In genomic region chr7:27552931-27553513, GRCm38 (mm10) we compare ENCODE assay signal across 8 mouse cellular contexts. TPM values are rescaled to one million over a fixed set of nuclear protein-coding genes. Genes with fewer than 3 reads are reported as not detected.
DNase-seq lines count a peak whose midpoint lies in the region; ATAC-seq and TF ChIP-seq lines count a peak whose summit lies in the region.

Gene Pld3, minus strand, starts transcription at chr7:27553218.
Gene 2310022A10Rik, plus strand, starts transcription at chr7:27553233.

- H3K27ac ChIP-seq in MEL (ENCODE audit: control insufficient read depth, low read depth, low read length): peak within 1 kb of the TSS; percentile 40
- H3K27ac ChIP-seq in cerebellum, adult 2 months (ENCODE audit: insufficient read depth, low read length): peak within 1 kb of the TSS; percentile 39; the same call in 1 of the 2 replicates
- H3K27ac ChIP-seq in forebrain, postnatal 0 days (ENCODE audit: low read depth, low read length): peak within 1 kb of the TSS; percentile 64; the same call in 1 of the 2 replicates
- H3K27ac ChIP-seq in lung, embryonic 15.5 days: no peak within 1 kb of the TSS

- TF ChIP-seq EP300 in MEL (IDR thresholded peaks at IDR 0.05; ENCODE audit: low read depth in 1 of 2, low read length in 2 of 2): peak in 1 of 2 experiments; percentile 22; a peak in 1 of 4 replicates

- under 1% methylated on average over 41 of the region's 41 CpGs for WGBS in cerebellum, adult 2 months
- 2% methylated on average over 38 of the region's 41 CpGs for WGBS in forebrain, postnatal 0 days
- WGBS in lung, embryonic 15.5 days: under 1% methylated on average over 41 of the region's 41 CpGs

- H3K4me1 ChIP-seq in MEL (ENCODE audit: control insufficient read depth in 1 of 2, insufficient read depth in 2 of 2, low read length in 2 of 2): peaks cover 3 to 7% of the 10 kb centered on the region in 2 experiments; a peak in 3 of 4 replicates
- H3K4me1 ChIP-seq in cerebellum, adult 2 months (ENCODE audit: control insufficient read depth, insufficient read depth, low read length): no peaks in the 10 kb centered on the region
- 0 out of 2 replicates have a peak, but pooled peaks cover 8% of the 10 kb centered on the region for H3K4me1 ChIP-seq in forebrain, postnatal 0 days (ENCODE audit: insufficient read depth)
- peaks cover 18% of the 10 kb centered on the region for H3K4me1 ChIP-seq in lung, embryonic 15.5 days

- H3K4me2 ChIP-seq in forebrain, postnatal 0 days (ENCODE audit: low read depth): peak within 1 kb of the TSS; percentile 76
- H3K4me2 ChIP-seq in lung, embryonic 15.5 days: peak within 1 kb of the TSS; percentile 77

- no peaks in the 10 kb centered on the region for H3K9me3 ChIP-seq in MEL (replicated peaks; ENCODE audit: insufficient read depth, low read length)
- H3K9me3 ChIP-seq in forebrain, postnatal 0 days (ENCODE audit: low read length): no peaks in the 10 kb centered on the region
- H3K9me3 ChIP-seq in lung, embryonic 15.5 days: no peaks in the 10 kb centered on the region

- H3K79me2 ChIP-seq in MEL (ENCODE audit: control insufficient read depth, insufficient read depth, low read length, poor library complexity): peaks cover 12% of the 10 kb centered on the region

- peak within 1 kb of the TSS; percentile 81 to 83 for H3K4me3 ChIP-seq in MEL (ENCODE audit: control insufficient read depth in 1 of 2, insufficient read depth in 1 of 2, low read depth in 2 of 2, low read length in 2 of 2)
- peak within 1 kb of the TSS; percentile 91 for H3K4me3 ChIP-seq in cerebellum, adult 2 months (replicated peaks; ENCODE audit: insufficient read depth, low read depth, low read length)
- H3K4me3 ChIP-seq in forebrain, postnatal 0 days (ENCODE audit: low read depth, low read length): peak within 1 kb of the TSS; percentile 66
- peak within 1 kb of the TSS; percentile 68 for H3K4me3 ChIP-seq in lung, embryonic 15.5 days

- TF ChIP-seq POLR2A in MEL (IDR thresholded peaks at IDR 0.05; ENCODE audit: control insufficient read depth in 1 of 2, insufficient read depth in 1 of 2, low read depth in 1 of 2, low read length in 2 of 2, poor library complexity in 1 of 2): peak; percentile 86 to 98; a peak in 3 of 4 replicates
- TF ChIP-seq POLR2A in cerebellum, adult 2 months (IDR thresholded peaks at IDR 0.05; ENCODE audit: borderline replicate concordance, insufficient read depth, low read length): peak; percentile 97

- peaks cover 0 to 5% of the 10 kb centered on the region in 2 experiments; a peak in 1 of 4 replicates for H3K36me3 ChIP-seq in MEL (ENCODE audit: control insufficient read depth in 1 of 2, insufficient read depth in 2 of 2, low read length in 2 of 2)
- peaks cover 12% of the 10 kb centered on the region for H3K36me3 ChIP-seq in forebrain, postnatal 0 days (ENCODE audit: insufficient read depth)
- H3K36me3 ChIP-seq in lung, embryonic 15.5 days: no peaks in the 10 kb centered on the region

- H3K9ac ChIP-seq in MEL (ENCODE audit: control insufficient read depth, low read depth, low read length, poor library complexity, severe bottlenecking): peak within 1 kb of the TSS; percentile 78
- H3K9ac ChIP-seq in forebrain, postnatal 0 days: peak within 1 kb of the TSS; percentile 65
- H3K9ac ChIP-seq in lung, embryonic 15.5 days: peak within 1 kb of the TSS; percentile 71

- ATAC-seq in forebrain, postnatal 0 days: peak; percentile 100
- peak; percentile 99 for ATAC-seq in lung, embryonic 15.5 days (ENCODE audit: borderline replicate concordance, extremely low read depth, low FRiP score, low TSS enrichment)

- TF ChIP-seq RAD21 in MEL (IDR thresholded peaks at IDR 0.05; ENCODE audit: low read depth, low read length): no peak

- H3K27me3 ChIP-seq in MEL (ENCODE audit: control insufficient read depth in 1 of 2, insufficient read depth in 2 of 2, low read length in 2 of 2): no peaks in the 10 kb centered on the region
- H3K27me3 ChIP-seq in cerebellum, adult 2 months (ENCODE audit: control insufficient read depth, insufficient read depth, low read length): no peaks in the 10 kb centered on the region
- H3K27me3 ChIP-seq in forebrain, postnatal 0 days (ENCODE audit: insufficient read depth, low read length): no peaks in the 10 kb centered on the region
- no peaks in the 10 kb centered on the region for H3K27me3 ChIP-seq in lung, embryonic 15.5 days

- TF ChIP-seq CTCF in MEL (IDR thresholded peaks at IDR 0.05 in 2 of 3, conservative IDR thresholded peaks at IDR 0.05 in 1 of 3; ENCODE audit: control insufficient read depth in 1 of 3, insufficient read depth in 1 of 3, low read depth in 2 of 3, low read length in 3 of 3, poor library complexity in 1 of 3, severe bottlenecking in 1 of 3): no peak
- TF ChIP-seq CTCF in cerebellum, adult 2 months (IDR thresholded peaks at IDR 0.05; ENCODE audit: borderline replicate concordance, insufficient read depth, low read depth, low read length): no peak
- TF ChIP-seq CTCF in forebrain, postnatal 0 days (IDR thresholded peaks at IDR 0.05; ENCODE audit: low read depth): no peak

- DNase-seq in MEL (ENCODE audit: low read depth, low spot score): peak; percentile 98
- DNase-seq in cerebellum, adult 2 months: peak; percentile 97 to 99
- peak; percentile 96 for DNase-seq in forebrain, postnatal 0 days
- DNase-seq in heart, postnatal 4 days: peak; percentile 96
- DNase-seq in layer of hippocampus, adult 8-10 months (ENCODE audit: low spot score in 2 of 2): peak; percentile 97 to 98
- DNase-seq in ovary, adult 18-20 months (ENCODE audit: low spot score): peak; percentile 96
- DNase-seq in thymus, postnatal 0 days (ENCODE audit: low spot score): peak; percentile 95

TF ChIP-seq in MEL, 35 proteins besides CTCF, POLR2A, EP300 and RAD21 (continues in another document):
- TF ChIP-seq ELF1 (IDR thresholded peaks at IDR 0.05; ENCODE audit: low read depth, low read length) (peak; percentile 85), GATA1 (IDR thresholded peaks at IDR 0.05; ENCODE audit: low read depth, low read length) (no peak), CHD2 (IDR thresholded peaks at IDR 0.05; ENCODE audit: low read length) (no peak), KAT2A (conservative IDR thresholded peaks at IDR 0.05; ENCODE audit: low read depth, low read length) (no peak; the same call in 1 of the 2 replicates), SIN3A (IDR thresholded peaks at IDR 0.05; ENCODE audit: low read length) (peak; percentile 88), E2F4 (IDR thresholded peaks at IDR 0.05; ENCODE audit: borderline replicate concordance, low read depth, low read length) (peak; percentile 50; the same call in 1 of the 2 replicates), ETS1 (IDR thresholded peaks at IDR 0.05; ENCODE audit: low read depth, low read length) (peak; percentile 49; the same call in 1 of the 2 replicates), HCFC1 (IDR thresholded peaks at IDR 0.05; ENCODE audit: low read depth, low read length) (peak; percentile 93), MYC (IDR thresholded peaks at IDR 0.05; ENCODE audit: low read depth, low read length) (0 out of 2 replicates have a peak, but pooled peaks have one; percentile 22), NRF1 (IDR thresholded peaks at IDR 0.05; ENCODE audit: insufficient read depth, low read depth, low read length, poor library complexity, severe bottlenecking) (peak; percentile 90), TCF12 (IDR thresholded peaks at IDR 0.05; ENCODE audit: low read depth, low read length) (peak; percentile 68; the same call in 1 of the 2 replicates), POLR2AphosphoS2 (IDR thresholded peaks at IDR 0.05; ENCODE audit: low read length) (peak; percentile 81), POLR2AphosphoS5 (IDR thresholded peaks at IDR 0.05; ENCODE audit: borderline replicate concordance, low read depth, low read length) (no peak), ZNF384 (IDR thresholded peaks at IDR 0.05; ENCODE audit: low read depth, low read length) (no peak), JUND (IDR thresholded peaks at IDR 0.05; ENCODE audit: low read depth, low read length) (no peak), TBP (IDR thresholded peaks at IDR 0.05; ENCODE audit: low read depth, low read length) (0 out of 2 replicates have a peak, but pooled peaks have one; percentile 49), ZMIZ1 (IDR thresholded peaks at IDR 0.05; ENCODE audit: low read depth, low read length) (peak; percentile 71; the same call in 1 of the 2 replicates), MAFK (IDR thresholded peaks at IDR 0.05; ENCODE audit: borderline replicate concordance, low read depth, low read length) (no peak), MAX (IDR thresholded peaks at IDR 0.05; ENCODE audit: low read length) (peak; percentile 60), USF1 (IDR thresholded peaks at IDR 0.05; ENCODE audit: low read depth, low read length) (peak; percentile 96), MAZ (IDR thresholded peaks at IDR 0.05; ENCODE audit: low read depth, low read length) (peak; percentile 80; the same call in 1 of the 2 replicates), MXI1 (IDR thresholded peaks at IDR 0.05; ENCODE audit: low read depth, low read length) (peak; percentile 69)

RNA-seq across cellular contexts. Expression of gene Pld3, which starts in this region (rescaled TPM):
- total RNA-seq in MEL (2012; rRNA removed): 8.0 and 11.1 TPM in 2 replicates
- polyA plus RNA-seq in MEL (2012; ENCODE audit: insufficient read depth in 1 of 2, insufficient read length in 2 of 2, low read depth in 1 of 2, low replicate concordance in 2 of 2, missing spikeins in 1 of 2): 10 to 100 TPM in 1 of 2 experiments, not detected in 1; 22.8 TPM
- polyA plus RNA-seq in cerebellum, adult 2 months (2012; rRNA removed): 220 and 242 TPM in 2 replicates
- total RNA-seq in forebrain, postnatal 0 days (2014; rRNA removed): 144 and 219 TPM in 2 replicates
- 205 and 246 TPM in 2 replicates for polyA plus RNA-seq in forebrain, postnatal 0 days (2015; fragmentation: Nextera tagmentation; extraction: Ambion mirVana)
- total RNA-seq in heart, postnatal 4 days (2021): 10 to 100 TPM; 28.9 to 32.4 TPM
- 100 to 1,000 TPM; 559 to 594 (median 575) TPM for total RNA-seq in layer of hippocampus, adult 8-10 months (2022)
- polyA plus RNA-seq in lung, embryonic 15.5 days (2015; fragmentation: Nextera tagmentation; extraction: Ambion mirVana): 74.8 and 78.3 TPM in 2 replicates
- 134 and 145 TPM in 2 replicates for polyA plus RNA-seq in thymus, postnatal 0 days (2015; fragmentation: Nextera tagmentation; extraction: Ambion mirVana)

RNA-seq across cellular contexts. Expression of gene 2310022A10Rik, which starts in this region (rescaled TPM):
- 5.9 and 6.6 TPM in 2 replicates for total RNA-seq in MEL (2012; rRNA removed)
- 10 to 100 TPM in 1 of 2 experiments, not detected in 1; 33.2 TPM for polyA plus RNA-seq in MEL (2012; ENCODE audit: insufficient read depth in 1 of 2, insufficient read length in 2 of 2, low read depth in 1 of 2, low replicate concordance in 2 of 2, missing spikeins in 1 of 2)
- 45.7 and 46.2 TPM in 2 replicates for polyA plus RNA-seq in cerebellum, adult 2 months (2012; rRNA removed)
- total RNA-seq in forebrain, postnatal 0 days (2014; rRNA removed): 7.5 and 8.7 TPM in 2 replicates
- polyA plus RNA-seq in forebrain, postnatal 0 days (2015; fragmentation: Nextera tagmentation; extraction: Ambion mirVana): 26.3 and 28.1 TPM in 2 replicates
- 10 to 100 TPM; 54.9 to 58.4 TPM for total RNA-seq in heart, postnatal 4 days (2021)
- 10 to 100 TPM; 25.9 to 34.2 (median 29.8) TPM for total RNA-seq in layer of hippocampus, adult 8-10 months (2022)
- 24.0 and 24.8 TPM in 2 replicates for polyA plus RNA-seq in lung, embryonic 15.5 days (2015; fragmentation: Nextera tagmentation; extraction: Ambion mirVana)
- 24.6 and 28.7 TPM in 2 replicates for polyA plus RNA-seq in thymus, postnatal 0 days (2015; fragmentation: Nextera tagmentation; extraction: Ambion mirVana)
